Mouse (Mus musculus): ENCODE measurements around the gene Mzf1.
A peak's percentile ranks its signal among the peaks of the same experiment; 100 is the strongest.
"Not testable (repeated sequence)": the region's sequence is repeated elsewhere in the genome, so short reads cannot be mapped to it uniquely, and the experiment has no call there.

The Mzf1 gene

GRCm38 (mm10) chr7:13054287-13055010 is at the start of gene Mzf1:
TSS of gene Mzf1 (minus strand) at chr7:13054764.
- DNase-seq = peak; percentile 88 to 95

- DNase-seq = no peak
Measured at GRCm38 (mm10) chr7:13095073-13095472, 40.5 kb upstream of the Mzf1 start, which contains the start of gene Vmn1r85. TSS of gene Vmn1r85 (minus strand) at chr7:13095173.

GRCm38 (mm10) chr7:13072293-13072692 is 17.7 kb upstream of the Mzf1 start:
- DNase-seq = no peak

- not testable (repeated sequence) for DNase-seq
Measured at GRCm38 (mm10) chr7:13063399-13063798, 8.8 kb upstream of the Mzf1 start.

GRCm38 (mm10) chr7:13059536-13059935 is 5.0 kb upstream of the Mzf1 start:
- no peak for DNase-seq

- DNase-seq = no peak
Measured at GRCm38 (mm10) chr7:13056913-13057700, 2.5 kb upstream of the Mzf1 start.

GRCm38 (mm10) chr7:13053961-13054286 is 640 bp downstream of the Mzf1 start:
- DNase-seq = no peak

- no peak for DNase-seq
Measured at GRCm38 (mm10) chr7:13053501-13053900, 1.1 kb downstream of the Mzf1 start.

- no peak for DNase-seq
Measured at GRCm38 (mm10) chr7:13053001-13053400, 1.6 kb downstream of the Mzf1 start.

GRCm38 (mm10) chr7:13046084-13046483 is 8.5 kb downstream of the Mzf1 start:
- no peak for DNase-seq

GRCm38 (mm10) chr7:13044254-13044625 is 10.3 kb downstream of the Mzf1 start:
- no peak for DNase-seq

GRCm38 (mm10) chr7:13043445-13044253 is 10.9 kb downstream of the Mzf1 start:
- no peak for DNase-seq

GRCm38 (mm10) chr7:13043120-13043444 is 11.5 kb downstream of the Mzf1 start:
- DNase-seq = no peak

GRCm38 (mm10) chr7:13042511-13042910 is 12.1 kb downstream of the Mzf1 start:
- no peak for DNase-seq

GRCm38 (mm10) chr7:13041256-13041655 is 13.3 kb downstream of the Mzf1 start:
- no peak for DNase-seq

GRCm38 (mm10) chr7:13039181-13039580 is 15.4 kb downstream of the Mzf1 start:
- no peak for DNase-seq

GRCm38 (mm10) chr7:13038621-13039169 is 15.9 kb downstream of the Mzf1 start:
- no peak for DNase-seq

GRCm38 (mm10) chr7:13037901-13038555 is 16.5 kb downstream of the Mzf1 start, which contains the start of gene Ube2m:
TSS of gene Ube2m (minus strand) at chr7:13038275.
- DNase-seq = peak; percentile 98 to 99

GRCm38 (mm10) chr7:13037366-13037765 is 17.2 kb downstream of the Mzf1 start:
- DNase-seq = peak in 1 of 2 experiments; percentile 68

GRCm38 (mm10) chr7:13036806-13037205 is 17.8 kb downstream of the Mzf1 start:
- DNase-seq = no peak

GRCm38 (mm10) chr7:13035211-13035855 is 19.2 kb downstream of the Mzf1 start:
- peak in 1 of 2 experiments; percentile 45 for DNase-seq

Data from thymus, adult 18-20 months (tissue).